Mouse (Mus musculus) lung, embryonic 14.5 days (tissue): Measurements from ENCODE around the gene Kdm4b. TPM values are rescaled to one million over a fixed set of nuclear protein-coding genes. Genes with fewer than 3 reads are reported as not detected.

ENCODE experiments used
- ATAC-seq: fragments of 200-750 bp; cut with Nextera tagmentation; 2 replicates; pipeline ENCODE4 v1.8.0; 2017; ENCODE audit warnings: mild to moderate bottlenecking, moderate TSS enrichment, moderate library complexity; ENCODE audit not compliant: insufficient read depth
- DNase-seq: peaks from one replicate; pipeline ENCODE4 v3.0.0-alpha.2; 2015
- H3K27ac ChIP-seq: fragments of 300-500 bp; sonication (generic); 2 replicates; pipeline ENCODE4 v1.5.1; 2014; ENCODE audit warnings: low read depth, mild to moderate bottlenecking, moderate library complexity
- H3K27me3 ChIP-seq: fragments of 300-500 bp; sonication (generic); 2 replicates; pipeline ENCODE4 v1.6.1; 2014; ENCODE audit warnings: low read length, control low read depth; ENCODE audit not compliant: insufficient read depth
- H3K36me3 ChIP-seq: fragments of 300-500 bp; sonication (generic); 2 replicates; pipeline ENCODE4 v1.6.1; 2014; ENCODE audit warnings: control low read depth; ENCODE audit not compliant: insufficient read depth
- H3K4me1 ChIP-seq: fragments of 300-500 bp; sonication (generic); 2 replicates; pipeline ENCODE4 v1.6.1; 2014; ENCODE audit warnings: antibody characterized with exemption, control low read depth; ENCODE audit not compliant: insufficient read depth
- H3K4me2 ChIP-seq: fragments of 300-500 bp; sonication (generic); 2 replicates; pipeline ENCODE4 v1.6.1; 2014; ENCODE audit warnings: mild to moderate bottlenecking
- H3K4me3 ChIP-seq: fragments of 300-500 bp; sonication (generic); 2 replicates; pipeline ENCODE4 v1.5.1; 2014; ENCODE audit warnings: low read depth, low read length
- H3K9ac ChIP-seq: fragments of 300-500 bp; sonication (generic); 2 replicates; pipeline ENCODE4 v1.6.1; 2014
- H3K9me3 ChIP-seq: fragments of 300-500 bp; sonication (generic); 2 replicates; pipeline ENCODE4 v1.6.1; 2016; ENCODE audit warnings: low read depth, low read length, control low read depth
- CTCF ChIP-seq: IDR thresholded peaks from 2 replicates; pipeline ENCODE4 v1.5.1; 2016; ENCODE audit warnings: antibody characterized with exemption, low read depth
- WGBS: fragments of 180-500 bp; shearing (Covaris S2); extraction: QIAGEN DNeasy Blood & Tissue Kit; methylation state at CpG from one replicate; pipeline ENCODE4 v1.1.7; 2014; 5-methylcytosine and 5-hydroxymethylcytosine counted together
- polyA plus RNA-seq: library from polyadenylated mRNA; unstranded; fragments of >200 nt; fragmentation: Nextera tagmentation; extraction: Ambion mirVana; gene quantifications from 2 replicates; pipeline ENCODE4 v1.2.1, GENCODE M21; 2014

Kdm4b gene
- polyA plus RNA-seq, 1 experiment from 2014 or later = 36.7 TPM

- no peak for DNase-seq
- Histone ChIP-seq H3K9ac (no peak overlapping the region), H3K4me1 (no peaks in the 10 kb centered on the region), H3K27me3 (no peaks in the 10 kb centered on the region), H3K9me3 (no peaks in the 10 kb centered on the region), H3K4me2 (no peak overlapping the region), H3K27ac (no peak overlapping the region), H3K4me3 (no peak overlapping the region), H3K36me3 (peaks cover 85% of the 10 kb centered on the region)
- WGBS = 85% methylated on average over 6 of the region's 6 CpGs
- no peak for ATAC-seq
- no peak for TF ChIP-seq CTCF
Observed at GRCm38 (mm10) chr17:56387612-56388011, 61.8 kb downstream of the Kdm4b start.

GRCm38 (mm10) chr17:56393238-56393637, 67.4 kb downstream of the Kdm4b start:
- Histone ChIP-seq H3K4me2 (no peak overlapping the region), H3K4me1 (no peaks in the 10 kb centered on the region), H3K9me3 (no peaks in the 10 kb centered on the region), H3K27me3 (no peaks in the 10 kb centered on the region), H3K27ac (no peak overlapping the region), H3K36me3 (peaks cover 84% of the 10 kb centered on the region), H3K9ac (no peak overlapping the region), H3K4me3 (no peak overlapping the region)
- no peak for DNase-seq
- TF ChIP-seq CTCF = no peak
- 92% methylated on average over 6 of the region's 6 CpGs for WGBS
- no peak for ATAC-seq

- H3K9me3 ChIP-seq = no peaks in the 10 kb centered on the region
- no peaks in the 10 kb centered on the region for H3K4me1 ChIP-seq
- H3K9ac ChIP-seq = no peak overlapping the region
- no peak overlapping the region for H3K4me3 ChIP-seq
- WGBS = 93% methylated on average over 10 of the region's 10 CpGs
- no peak overlapping the region for H3K27ac ChIP-seq
- H3K27me3 ChIP-seq = no peaks in the 10 kb centered on the region
- ATAC-seq (no peak), DNase-seq (no peak)
- H3K36me3 ChIP-seq = peaks cover 84% of the 10 kb centered on the region
- no peak for TF ChIP-seq CTCF
- no peak overlapping the region for H3K4me2 ChIP-seq
Observed at GRCm38 (mm10) chr17:56393889-56394288, 68.0 kb downstream of the Kdm4b start.

- ATAC-seq (no peak), DNase-seq (no peak)
- Histone ChIP-seq H3K4me2 (no peak overlapping the region), H3K27me3 (no peaks in the 10 kb centered on the region), H3K36me3 (peaks cover 83% of the 10 kb centered on the region), H3K9me3 (no peaks in the 10 kb centered on the region), H3K4me3 (no peak overlapping the region), H3K9ac (no peak overlapping the region), H3K27ac (no peak overlapping the region), H3K4me1 (no peaks in the 10 kb centered on the region)
- no peak for TF ChIP-seq CTCF
- 86% methylated on average over 6 of the region's 6 CpGs for WGBS
Observed at GRCm38 (mm10) chr17:56396051-56396450, 70.2 kb downstream of the Kdm4b start.

GRCm38 (mm10) chr17:56400221-56400620, 74.4 kb downstream of the Kdm4b start:
- ATAC-seq = no peak
- no peak for DNase-seq
- no peaks in the 10 kb centered on the region for H3K27me3 ChIP-seq
- H3K9me3 ChIP-seq = no peaks in the 10 kb centered on the region
- no peak overlapping the region for H3K27ac ChIP-seq
- 89% methylated on average over 3 of the region's 3 CpGs for WGBS
- H3K4me2 ChIP-seq = no peak overlapping the region
- H3K36me3 ChIP-seq = peaks cover 88% of the 10 kb centered on the region
- H3K9ac ChIP-seq = no peak overlapping the region
- no peak for TF ChIP-seq CTCF
- H3K4me1 ChIP-seq = no peaks in the 10 kb centered on the region
- no peak overlapping the region for H3K4me3 ChIP-seq

- no peak overlapping the region for H3K4me2 ChIP-seq
- H3K36me3 ChIP-seq = peaks cover 84% of the 10 kb centered on the region
- H3K27me3 ChIP-seq = no peaks in the 10 kb centered on the region
- no peaks in the 10 kb centered on the region for H3K4me1 ChIP-seq
- WGBS = 93% methylated on average over 4 of the region's 4 CpGs
- no peak overlapping the region for H3K27ac ChIP-seq
- no peaks in the 10 kb centered on the region for H3K9me3 ChIP-seq
- no peak overlapping the region for H3K4me3 ChIP-seq
- ATAC-seq = no peak
- H3K9ac ChIP-seq = no peak overlapping the region
- TF ChIP-seq CTCF = no peak
- DNase-seq = no peak
Observed at GRCm38 (mm10) chr17:56401051-56401521, 75.2 kb downstream of the Kdm4b start.

- no peak for DNase-seq
- TF ChIP-seq CTCF = no peak
- H3K27me3 ChIP-seq = no peaks in the 10 kb centered on the region
- H3K4me1 ChIP-seq = 0 out of 2 replicates have a peak, but pooled peaks cover 4% of the 10 kb centered on the region
- no peak overlapping the region for H3K4me3 ChIP-seq
- ATAC-seq = no peak
- H3K27ac ChIP-seq = no peak overlapping the region
- no peak overlapping the region for H3K4me2 ChIP-seq
- peaks cover 47% of the 10 kb centered on the region for H3K36me3 ChIP-seq
- H3K9me3 ChIP-seq = no peaks in the 10 kb centered on the region
- no peak overlapping the region for H3K9ac ChIP-seq
- 88% methylated on average over 3 of the region's 3 CpGs for WGBS
Observed at GRCm38 (mm10) chr17:56405341-56405740, 79.5 kb downstream of the Kdm4b start.
